Mouse (Mus musculus) forebrain, postnatal 0 days (tissue): ENCODE results near the gene Nhs. TPM values are rescaled to one million over a fixed set of nuclear protein-coding genes. Genes with fewer than 3 reads are reported as not detected.
A peak's percentile ranks its signal among the peaks of the same experiment; 100 is the strongest.

Experiments
- ATAC-seq: fragments of 200-750 bp; cut with Nextera tagmentation; 2 replicates; pipeline ENCODE4 v1.8.0; 2017; ENCODE audit warnings: mild to moderate bottlenecking, moderate library complexity
- DNase-seq: peaks from one replicate; pipeline ENCODE4 v3.0.0-alpha.2; 2015
- H3K27ac ChIP-seq: fragments of 300-500 bp; sonication (generic); 2 replicates; pipeline ENCODE4 v1.5.1; 2014; ENCODE audit warnings: low read depth, mild to moderate bottlenecking, antibody characterized with exemption, low read length, moderate library complexity, mixed read lengths
- H3K27me3 ChIP-seq: fragments of 300-500 bp; sonication (generic); 2 replicates; pipeline ENCODE4 v1.6.1; 2014; ENCODE audit warnings: mild to moderate bottlenecking, low read length, mixed read lengths; ENCODE audit not compliant: insufficient read depth
- H3K36me3 ChIP-seq: fragments of 300-500 bp; sonication (generic); 2 replicates; pipeline ENCODE4 v1.6.1; 2014; ENCODE audit warnings: mild to moderate bottlenecking, moderate library complexity; ENCODE audit not compliant: insufficient read depth
- H3K4me1 ChIP-seq: fragments of 300-500 bp; sonication (generic); 2 replicates; pipeline ENCODE4 v1.6.1; 2014; ENCODE audit warnings: antibody characterized with exemption; ENCODE audit not compliant: insufficient read depth
- H3K4me2 ChIP-seq: fragments of 300-500 bp; sonication (generic); 2 replicates; pipeline ENCODE4 v1.6.1; 2014; ENCODE audit warnings: low read depth, mild to moderate bottlenecking, moderate library complexity
- H3K4me3 ChIP-seq: fragments of 300-500 bp; sonication (generic); 2 replicates; pipeline ENCODE4 v1.5.1; 2014; ENCODE audit warnings: low read depth, low read length, mixed read lengths
- H3K9ac ChIP-seq: fragments of 300-500 bp; sonication (generic); 2 replicates; pipeline ENCODE4 v1.6.1; 2014; ENCODE audit warnings: mild to moderate bottlenecking
- H3K9me3 ChIP-seq: fragments of 300-500 bp; sonication (generic); 2 replicates; pipeline ENCODE4 v1.6.1; 2016; ENCODE audit warnings: low read length
- CTCF ChIP-seq: sonication (generic); IDR thresholded peaks from 2 replicates; pipeline ENCODE4 v1.5.1; 2016; ENCODE audit warnings: antibody characterized with exemption, control low read depth, low read depth
- WGBS: fragments of 180-500 bp; shearing (Covaris S2); extraction: QIAGEN DNeasy Blood & Tissue Kit; methylation state at CpG from one replicate; pipeline ENCODE4 v1.1.7; 2014; 5-methylcytosine and 5-hydroxymethylcytosine counted together
- polyA plus RNA-seq: library from polyadenylated mRNA; unstranded; fragments of >200 nt; fragmentation: Nextera tagmentation; extraction: Ambion mirVana; gene quantifications from 2 replicates; pipeline ENCODE4 v1.2.1, GENCODE M21; 2015
- total RNA-seq: library from RNA; depleted of rRNA; stranded (reverse); fragments of >200 nt; gene quantifications from 2 replicates; pipeline ENCODE4 v1.2.3, GENCODE M21; 2014; rRNA removed

Gene Nhs
- total RNA-seq (5.5 and 9.4 TPM in 2 replicates), polyA plus RNA-seq (0.55 and 1.9 TPM in 2 replicates)

DNA sequence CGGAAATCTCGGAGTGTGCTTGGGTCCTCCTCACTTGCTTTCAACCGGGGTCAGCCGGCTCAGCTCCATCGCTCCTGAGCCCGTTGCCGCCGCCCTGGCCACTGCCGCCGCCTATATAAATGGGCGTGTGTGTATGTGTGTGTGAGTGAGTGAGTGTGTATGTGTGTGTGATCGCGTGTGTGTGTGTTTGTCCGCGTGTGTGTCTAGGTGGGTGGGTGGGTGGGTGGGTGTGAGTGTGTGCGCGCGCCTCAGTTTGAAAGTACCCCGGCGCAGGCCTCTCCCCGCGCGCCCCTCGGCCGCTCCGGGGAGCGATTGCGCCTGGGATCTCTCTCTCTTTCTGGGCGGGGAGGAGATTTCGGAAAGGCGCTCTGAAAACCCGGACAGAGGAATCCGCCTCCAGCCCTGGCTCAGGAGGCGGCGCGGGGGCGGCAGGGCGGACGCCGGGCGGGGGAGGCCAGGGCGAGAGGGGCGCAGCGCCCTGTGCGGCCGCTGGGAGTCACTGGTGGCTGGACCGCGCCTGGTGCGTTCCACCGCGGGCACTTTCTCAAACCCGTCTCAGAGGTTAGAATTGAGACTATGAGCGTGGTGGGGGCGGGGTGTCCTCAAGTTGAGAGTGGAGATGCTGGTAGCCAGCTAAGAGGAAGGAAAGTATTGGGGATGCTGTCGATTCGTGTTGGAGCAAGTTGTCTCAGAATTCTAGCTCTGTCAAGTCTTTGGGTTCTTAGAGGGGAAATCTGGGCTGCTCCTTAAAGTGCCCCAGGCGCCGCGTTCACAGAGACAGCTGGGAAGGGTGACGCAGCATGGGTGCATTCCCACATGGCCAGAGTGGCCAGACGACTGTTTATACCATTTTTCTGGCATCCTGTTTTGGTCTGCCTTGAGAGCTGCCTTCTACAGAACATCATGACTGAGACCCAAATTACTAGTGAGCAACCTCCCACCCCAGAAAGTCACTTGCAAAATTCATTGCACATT, at the start of gene Nhs:
Nhs (minus strand) TSS at position 94 of the 975 bp plus-strand sequence.
- TF ChIP-seq CTCF: peak; percentile 34; the same call in 1 of the 2 replicates
- H3K9me3 ChIP-seq: no peaks in the 10 kb centered on the region
- no peaks in the 10 kb centered on the region for H3K36me3 ChIP-seq
- WGBS: 16% methylated on average over 53 of the region's 61 CpGs
- H3K27ac ChIP-seq: no peak within 1 kb of the TSS
- H3K9ac ChIP-seq: peak within 1 kb of the TSS; percentile 36
- no peaks in the 10 kb centered on the region for H3K27me3 ChIP-seq
- H3K4me3 ChIP-seq: peak within 1 kb of the TSS; percentile 49
- ATAC-seq: peak; percentile 87
- peak within 1 kb of the TSS; percentile 74 for H3K4me2 ChIP-seq
- no peaks in the 10 kb centered on the region for H3K4me1 ChIP-seq
- peak; percentile 69 for DNase-seq

DNA sequence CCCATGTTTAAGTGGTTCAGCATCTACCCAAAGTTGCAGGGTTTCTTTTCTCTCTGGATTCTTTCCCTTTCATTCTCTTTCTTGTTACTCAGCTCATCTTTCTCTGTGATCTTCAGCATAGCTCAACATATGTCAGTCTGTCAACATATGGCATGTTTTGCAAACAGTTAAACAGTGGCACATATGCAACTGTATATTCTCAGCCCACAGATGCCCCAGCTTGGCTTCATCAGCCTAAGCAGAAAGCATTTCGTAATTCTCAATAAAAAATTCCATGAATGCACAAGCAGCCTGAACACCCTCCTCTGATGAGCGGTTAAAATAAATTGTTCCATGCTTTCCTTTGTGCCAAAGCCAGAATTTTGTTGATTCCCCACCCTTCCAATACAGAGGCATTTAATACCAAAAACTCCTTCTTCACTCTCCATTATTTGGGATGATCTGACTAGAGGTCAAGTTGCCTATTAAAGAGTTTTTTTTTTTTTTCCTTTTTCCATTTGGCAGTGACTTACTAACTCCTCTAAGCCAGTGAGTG, 46.9 kb upstream of the Nhs start:
- Histone ChIP-seq H3K36me3 (no peaks in the 10 kb centered on the region), H3K27ac (no peak overlapping the region), H3K4me2 (no peak overlapping the region), H3K4me1 (no peaks in the 10 kb centered on the region), H3K9ac (no peak overlapping the region), H3K27me3 (no peaks in the 10 kb centered on the region), H3K9me3 (no peaks in the 10 kb centered on the region), H3K4me3 (no peak overlapping the region)
- ATAC-seq (peak; percentile 50), DNase-seq (peak; percentile 41)
- no peak for TF ChIP-seq CTCF
- WGBS: 72% methylated on average over 2 of the region's 2 CpGs

- Histone ChIP-seq H3K4me3 (peak overlapping the region; percentile 49), H3K4me1 (no peaks in the 10 kb centered on the region), H3K36me3 (no peaks in the 10 kb centered on the region), H3K9me3 (no peaks in the 10 kb centered on the region), H3K27me3 (no peaks in the 10 kb centered on the region), H3K27ac (no peak overlapping the region), H3K9ac (peak overlapping the region; percentile 36), H3K4me2 (peak overlapping the region; percentile 74)
- peak; percentile 34; the same call in 1 of the 2 replicates for TF ChIP-seq CTCF
- 29% methylated on average over 74 of the region's 80 CpGs for WGBS
- DNase-seq (peak; percentile 28), ATAC-seq (peak; percentile 72)
Measured at GRCm38 (mm10) chrX:162158743-162159636, 540 bp downstream of the Nhs start.

DNA sequence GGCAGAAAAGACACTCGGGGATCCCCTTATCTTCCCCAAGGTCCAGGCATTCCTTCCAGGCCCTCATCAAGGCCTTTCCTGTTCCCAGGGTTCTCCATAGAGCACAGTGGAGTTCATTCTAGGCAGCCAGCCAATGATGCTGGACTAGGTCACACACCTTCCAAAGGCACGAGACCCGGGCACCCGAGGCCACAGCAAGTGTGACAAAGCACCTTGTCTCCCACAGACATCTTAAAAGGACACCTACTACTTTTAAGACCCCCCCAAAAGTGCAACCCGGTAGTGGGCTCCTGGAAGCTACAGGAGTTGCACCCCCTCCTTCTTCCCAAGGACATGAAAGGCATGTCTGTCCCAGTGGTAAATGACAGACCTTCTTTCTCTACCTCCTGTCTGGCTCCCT, 1.4 kb downstream of the Nhs start:
- no peak overlapping the region for H3K27ac ChIP-seq
- H3K4me2 ChIP-seq: peak overlapping the region; percentile 74
- H3K27me3 ChIP-seq: no peaks in the 10 kb centered on the region
- TF ChIP-seq CTCF: no peak
- peak overlapping the region; percentile 36; the same call in 1 of the 2 replicates for H3K9ac ChIP-seq
- no peaks in the 10 kb centered on the region for H3K36me3 ChIP-seq
- WGBS: 47% methylated on average over 5 of the region's 5 CpGs
- no peaks in the 10 kb centered on the region for H3K9me3 ChIP-seq
- no peak for ATAC-seq
- peak overlapping the region; percentile 49 for H3K4me3 ChIP-seq
- no peak for DNase-seq
- no peaks in the 10 kb centered on the region for H3K4me1 ChIP-seq

GRCm38 (mm10) chrX:162137807-162138206, 21.7 kb downstream of the Nhs start:
- Histone ChIP-seq H3K4me2 (no peak overlapping the region), H3K36me3 (no peaks in the 10 kb centered on the region), H3K9me3 (no peaks in the 10 kb centered on the region), H3K27ac (no peak overlapping the region), H3K27me3 (no peaks in the 10 kb centered on the region; the same call in 1 of the 2 replicates), H3K4me1 (no peaks in the 10 kb centered on the region), H3K9ac (no peak overlapping the region), H3K4me3 (no peak overlapping the region)
- ATAC-seq (no peak), DNase-seq (no peak)
- 47% methylated on average over 2 of the region's 2 CpGs for WGBS
- no peak for TF ChIP-seq CTCF

- ATAC-seq (no peak), DNase-seq (no peak)
- Histone ChIP-seq H3K4me3 (no peak overlapping the region), H3K4me1 (no peaks in the 10 kb centered on the region), H3K9me3 (no peaks in the 10 kb centered on the region), H3K4me2 (no peak overlapping the region), H3K9ac (no peak overlapping the region), H3K27me3 (no peaks in the 10 kb centered on the region), H3K27ac (no peak overlapping the region), H3K36me3 (no peaks in the 10 kb centered on the region)
- WGBS: 55% methylated on average over 5 of the region's 5 CpGs
- TF ChIP-seq CTCF: no peak
Measured at GRCm38 (mm10) chrX:162113257-162113656, 46.3 kb downstream of the Nhs start.
